Mouse (Mus musculus): Measurements from ENCODE around the gene Atp5l.

GRCm38 (mm10) chr9:44867664-44868063 lies 52.9 kb downstream of the Atp5l start:
- no peak for TF ChIP-seq CTCF (IDR thresholded peaks at IDR 0.05; ENCODE audit: borderline replicate concordance, insufficient read depth, low read depth, low read length)
- no peak for TF ChIP-seq POLR2A (IDR thresholded peaks at IDR 0.05; ENCODE audit: borderline replicate concordance, insufficient read depth, low read length)
